Mouse (Mus musculus): ENCODE measurements around the gene Hist1h2af.
"Not testable (repeated sequence)": the region's sequence is repeated elsewhere in the genome, so short reads cannot be mapped to it uniquely, and the experiment has no call there.

Gene Hist1h2af

GRCm38 (mm10) chr13:23554393-23554792, 20.7 kb downstream of the Hist1h2af start:
- DNase-seq (ENCODE audit: low read depth in 1 of 2, low spot score in 2 of 2) = no peak

- peak; percentile 53 to 56 for DNase-seq (ENCODE audit: low read depth in 1 of 2, low spot score in 2 of 2)
Observed at GRCm38 (mm10) chr13:23554925-23555838, 21.5 kb downstream of the Hist1h2af start.

GRCm38 (mm10) chr13:23555839-23556416, 22.2 kb downstream of the Hist1h2af start:
- DNase-seq (ENCODE audit: low read depth in 1 of 2, low spot score in 2 of 2) = peak in 1 of 2 experiments; percentile 33

GRCm38 (mm10) chr13:23556906-23557305, 23.2 kb downstream of the Hist1h2af start:
- DNase-seq (ENCODE audit: low read depth in 1 of 2, low spot score in 2 of 2) = no peak

GRCm38 (mm10) chr13:23560699-23561098, 27.0 kb downstream of the Hist1h2af start:
- DNase-seq (ENCODE audit: low read depth in 1 of 2, low spot score in 2 of 2) = not testable (repeated sequence)

- not testable (repeated sequence) for DNase-seq (ENCODE audit: low read depth in 1 of 2, low spot score in 2 of 2)
Observed at GRCm38 (mm10) chr13:23561531-23561882, 27.8 kb downstream of the Hist1h2af start.

GRCm38 (mm10) chr13:23561883-23562659, 28.4 kb downstream of the Hist1h2af start, which contains the start of gene Hist1h3e:
Gene Hist1h3e, minus strand, starts transcription at chr13:23562369.
- peak; percentile 91 to 94 for DNase-seq (ENCODE audit: low read depth in 1 of 2, low spot score in 2 of 2)

- DNase-seq (ENCODE audit: low read depth in 1 of 2, low spot score in 2 of 2) = peak in 1 of 2 experiments; percentile 26
Observed at GRCm38 (mm10) chr13:23562699-23563462, 29.2 kb downstream of the Hist1h2af start.

- DNase-seq (ENCODE audit: low read depth in 1 of 2, low spot score in 2 of 2) = no peak
Observed at GRCm38 (mm10) chr13:23564482-23564881, 30.8 kb downstream of the Hist1h2af start.

- not testable (repeated sequence) for DNase-seq (ENCODE audit: low read depth in 1 of 2, low spot score in 2 of 2)
Observed at GRCm38 (mm10) chr13:23570261-23571021, 36.7 kb downstream of the Hist1h2af start.

- peak in 1 of 2 experiments; percentile 54 for DNase-seq (ENCODE audit: low read depth in 1 of 2, low spot score in 2 of 2)
Observed at GRCm38 (mm10) chr13:23571022-23571503, 37.4 kb downstream of the Hist1h2af start, which contains the start of the genes Hist1h2ae and Hist1h2bg. Gene Hist1h2ae, minus strand, starts transcription at chr13:23571220. Gene Hist1h2bg, plus strand, starts transcription at chr13:23571396.

- DNase-seq (ENCODE audit: low read depth in 1 of 2, low spot score in 2 of 2) = not testable (repeated sequence)
Observed at GRCm38 (mm10) chr13:23571504-23572217, 38.0 kb downstream of the Hist1h2af start.

- DNase-seq (ENCODE audit: low read depth in 1 of 2, low spot score in 2 of 2) = no peak
Observed at GRCm38 (mm10) chr13:23572218-23573033, 38.7 kb downstream of the Hist1h2af start.

GRCm38 (mm10) chr13:23573034-23573897, 39.6 kb downstream of the Hist1h2af start:
- DNase-seq (ENCODE audit: low read depth in 1 of 2, low spot score in 2 of 2) = not testable (repeated sequence)

GRCm38 (mm10) chr13:23573898-23574524, 40.3 kb downstream of the Hist1h2af start, which contains the start of the genes Hist1h2bf and Hist1h2ad:
Gene Hist1h2bf, minus strand, starts transcription at chr13:23574196.
Gene Hist1h2ad, plus strand, starts transcription at chr13:23574381.
- DNase-seq (ENCODE audit: low read depth in 1 of 2, low spot score in 2 of 2) = peak; percentile 82 to 87

- not testable (repeated sequence) for DNase-seq (ENCODE audit: low read depth in 1 of 2, low spot score in 2 of 2)
Observed at GRCm38 (mm10) chr13:23574546-23575170, 41.0 kb downstream of the Hist1h2af start.
